Mouse (Mus musculus): ENCODE measurements around the gene Gm49387.

The Gm49387 gene

GRCm38 (mm10) chr14:31661671-31662554, 21.2 kb upstream of the Gm49387 start:
- peak; percentile 86 to 94 for DNase-seq

DNA sequence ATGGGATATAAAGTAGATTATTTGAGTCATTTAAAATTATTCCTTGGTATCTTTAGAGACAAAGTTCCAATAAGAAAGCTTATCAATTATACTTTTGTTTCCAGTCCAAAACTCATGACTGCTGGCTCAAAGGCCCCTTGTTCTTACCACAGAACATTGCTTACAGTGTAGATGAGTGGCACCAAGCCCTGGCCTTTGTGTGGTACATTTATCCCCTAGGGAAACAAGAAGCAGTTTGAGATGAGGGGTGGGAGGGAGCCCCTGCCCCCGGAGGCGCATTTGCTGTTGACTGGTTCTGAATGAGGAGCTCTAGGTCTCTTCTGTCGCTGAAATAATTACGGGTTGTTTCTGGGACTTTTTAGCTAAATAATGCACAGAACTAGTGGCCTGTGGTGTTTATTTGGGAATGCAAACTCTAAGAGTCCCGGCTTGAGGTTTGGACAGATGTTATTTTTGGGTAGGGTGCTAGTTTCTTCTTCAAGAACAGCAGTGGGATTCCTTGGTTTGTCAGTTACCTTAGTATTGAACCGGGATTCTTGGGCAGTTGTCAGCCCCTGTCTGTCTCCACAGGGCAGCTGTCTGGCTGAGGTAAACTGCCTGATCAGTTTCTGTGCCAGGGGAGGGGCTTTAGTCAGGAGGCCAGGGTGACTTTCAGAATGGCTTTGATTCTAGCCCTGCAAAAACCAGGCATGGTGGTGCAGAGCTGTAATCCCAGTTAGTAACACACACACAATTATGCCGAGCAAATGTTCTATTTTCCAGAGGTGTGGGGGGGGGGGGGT, 19.8 kb upstream of the Gm49387 start:
- DNase-seq: no peak

DNA sequence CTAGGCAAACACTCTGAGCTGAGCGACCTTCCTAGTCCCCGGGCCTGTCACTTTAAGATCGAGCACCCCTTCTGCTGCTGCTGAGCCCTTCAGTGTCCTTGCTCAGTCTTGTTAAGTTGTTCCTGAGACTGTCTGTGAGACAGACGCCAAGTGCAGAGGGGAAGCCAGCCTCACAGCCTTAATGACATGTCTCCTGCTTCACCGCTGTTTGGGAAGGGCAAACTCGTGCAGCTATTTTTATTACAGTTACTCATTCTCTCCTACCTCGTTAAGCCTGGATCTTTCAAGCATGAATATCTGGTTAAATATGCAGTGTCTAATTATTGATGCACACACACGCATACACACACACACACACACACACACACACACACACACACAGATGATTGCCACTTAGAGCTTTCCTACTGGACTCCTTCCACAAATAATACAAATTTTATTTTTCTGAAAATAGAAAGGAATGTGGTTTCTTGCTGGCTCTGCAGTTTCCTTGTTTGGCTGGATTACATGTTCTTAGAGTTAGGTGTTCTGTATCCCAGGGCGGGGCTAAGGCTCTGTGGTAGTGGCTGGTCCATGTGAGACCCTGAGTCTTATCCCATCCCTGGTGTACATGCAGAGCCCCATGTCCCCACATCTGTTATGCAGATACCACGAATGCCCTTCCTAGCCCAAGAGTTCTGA, 19.0 kb upstream of the Gm49387 start:
- DNase-seq: peak; percentile 64 to 83

DNA sequence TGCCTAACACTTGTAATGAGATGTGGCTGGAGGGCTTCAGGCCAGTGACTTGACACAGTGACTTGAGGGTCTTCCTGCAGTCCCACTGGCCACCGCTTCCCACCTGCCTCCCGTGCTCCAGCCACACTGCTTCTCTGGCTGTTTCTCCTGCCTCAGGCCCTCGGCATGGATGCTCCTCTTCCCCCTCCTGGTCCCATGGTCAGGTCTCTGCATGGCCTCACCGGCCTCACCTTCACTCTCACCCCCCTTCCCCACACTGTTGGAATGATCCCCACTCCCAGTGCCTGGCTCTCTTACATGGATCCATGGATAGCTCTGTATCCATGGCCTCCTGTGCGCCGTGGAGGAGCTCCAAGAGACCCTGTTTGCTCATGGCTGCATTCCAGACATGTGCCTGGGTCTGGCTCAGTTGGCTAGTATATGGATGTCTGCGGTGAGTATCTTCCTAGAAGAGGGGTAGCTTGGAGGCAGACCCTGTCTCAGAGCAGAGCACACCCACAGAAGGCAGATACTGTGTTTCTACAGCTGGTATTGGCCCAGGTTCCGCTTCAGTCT, 17.5 kb upstream of the Gm49387 start:
- no peak for DNase-seq

- DNase-seq: peak in 1 of 2 experiments; percentile 72
Measured at GRCm38 (mm10) chr14:31656857-31657645, 16.4 kb upstream of the Gm49387 start.

DNA sequence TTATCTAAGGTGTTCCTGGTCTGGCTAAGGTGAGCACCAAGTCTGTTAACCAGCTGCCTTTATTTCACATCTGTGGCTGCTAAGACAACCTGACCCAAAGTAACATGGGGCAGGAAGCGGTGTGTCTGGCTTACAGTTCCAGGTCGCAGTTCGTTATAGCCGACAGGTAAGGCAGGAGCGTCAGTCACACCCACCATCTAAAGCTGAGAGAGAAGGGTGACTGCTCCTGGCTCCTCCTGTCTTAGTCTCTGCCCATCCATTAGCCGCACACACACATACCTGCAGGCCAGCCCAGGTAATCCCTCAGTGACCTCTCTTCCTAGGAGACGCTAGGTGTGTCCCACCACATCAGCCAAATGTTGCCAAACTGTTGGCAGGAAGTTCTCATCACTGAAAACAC, 15.7 kb upstream of the Gm49387 start:
- no peak for DNase-seq

DNA sequence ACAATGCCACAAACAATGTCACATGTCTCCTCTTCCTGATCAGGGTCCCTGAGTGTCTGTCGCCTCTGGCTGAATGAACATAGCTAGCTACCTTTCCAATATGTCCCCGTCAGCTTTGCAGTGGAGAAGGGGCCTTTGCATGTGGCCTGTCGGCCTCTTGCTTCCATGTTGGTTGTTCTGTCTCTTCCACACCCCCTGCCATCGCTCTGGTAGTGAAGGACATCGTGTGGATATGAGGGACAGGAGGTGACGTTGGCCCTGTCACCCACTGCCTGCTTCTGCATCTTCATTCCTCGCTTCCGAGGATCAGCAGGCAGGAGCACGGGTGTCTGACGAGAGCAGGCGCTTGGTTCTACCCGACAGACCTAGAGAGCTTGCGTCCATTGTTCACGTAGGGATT, 14.7 kb upstream of the Gm49387 start:
- DNase-seq: no peak

DNA sequence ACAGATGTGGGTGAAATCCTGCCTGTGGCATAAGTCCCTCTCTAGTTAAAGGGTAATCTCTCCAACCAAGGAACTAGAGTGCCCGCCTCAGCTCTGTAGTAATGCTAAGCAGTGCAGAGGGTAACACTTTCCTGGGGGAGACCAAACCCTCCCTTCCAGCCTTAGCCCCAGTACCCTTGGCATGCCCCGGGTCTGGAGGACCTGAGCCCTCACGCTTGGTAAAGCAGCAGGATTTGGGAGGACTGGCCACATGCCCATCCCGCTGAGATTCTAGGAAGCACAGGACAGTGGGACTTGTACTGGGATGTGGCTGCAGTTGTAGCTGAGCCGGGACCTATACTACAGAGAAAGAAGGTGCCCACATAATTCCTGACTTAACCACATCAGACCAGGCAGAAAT, 14.1 kb upstream of the Gm49387 start:
- no peak for DNase-seq

DNA sequence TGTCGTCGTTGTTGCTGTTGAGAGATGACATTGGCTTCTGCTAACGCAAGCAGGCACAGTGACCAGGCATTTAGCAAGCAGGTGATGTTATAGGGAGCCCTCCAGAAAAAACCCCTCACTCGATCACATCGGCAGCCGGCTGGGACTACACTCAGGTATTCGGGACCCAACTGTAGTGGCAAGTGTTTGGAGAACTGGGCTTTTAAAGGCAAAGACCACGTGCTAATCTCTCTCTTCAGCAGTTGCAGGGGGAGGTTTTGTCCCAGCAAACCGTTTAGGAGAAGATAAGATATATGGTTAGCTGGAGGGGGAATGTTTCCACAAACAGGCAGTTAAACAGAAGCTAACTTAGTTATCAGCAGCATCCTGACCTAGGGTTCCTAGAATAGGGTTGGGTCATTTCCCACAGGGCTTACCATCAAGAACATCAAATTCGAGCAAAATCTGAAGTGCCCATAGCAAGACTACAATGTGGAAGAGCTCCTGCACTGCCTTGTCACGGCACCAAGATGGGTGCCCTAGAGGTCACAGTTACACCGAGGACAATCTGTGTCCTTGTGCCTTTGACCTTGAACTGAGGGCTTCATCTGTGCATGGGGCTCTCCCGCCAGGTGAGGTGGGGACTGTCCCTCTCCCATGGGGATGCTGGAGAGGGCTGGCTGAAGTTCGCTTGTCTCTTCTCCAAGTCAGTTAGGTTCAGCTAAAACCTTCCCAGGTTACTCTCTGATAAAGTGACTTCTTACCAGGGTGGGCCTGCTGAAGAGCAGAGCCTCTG, 12.6 kb upstream of the Gm49387 start:
- DNase-seq: no peak

DNA sequence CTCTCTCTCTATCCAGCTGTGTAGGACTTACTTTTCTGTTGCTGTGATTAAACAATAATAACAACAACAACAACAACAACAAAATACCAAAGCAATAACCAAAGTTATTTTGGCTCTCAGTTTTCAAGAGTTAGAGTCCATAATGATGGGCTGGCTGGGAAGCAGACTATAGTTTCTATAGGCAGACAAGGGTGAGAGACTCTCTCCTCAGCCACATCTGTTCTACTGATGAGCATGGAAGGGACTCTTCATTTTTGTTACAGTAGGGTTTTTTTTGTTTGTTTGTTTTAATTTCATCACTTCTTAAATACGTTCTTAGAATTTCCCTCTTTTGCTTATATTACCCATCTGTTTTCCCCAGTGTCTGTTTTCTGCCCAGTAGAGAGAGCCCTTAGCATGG, 11.9 kb upstream of the Gm49387 start:
- DNase-seq: no peak

GRCm38 (mm10) chr14:31652106-31652505, 11.4 kb upstream of the Gm49387 start:
- no peak for DNase-seq

GRCm38 (mm10) chr14:31651206-31651605, 10.5 kb upstream of the Gm49387 start:
- DNase-seq: no peak

DNA sequence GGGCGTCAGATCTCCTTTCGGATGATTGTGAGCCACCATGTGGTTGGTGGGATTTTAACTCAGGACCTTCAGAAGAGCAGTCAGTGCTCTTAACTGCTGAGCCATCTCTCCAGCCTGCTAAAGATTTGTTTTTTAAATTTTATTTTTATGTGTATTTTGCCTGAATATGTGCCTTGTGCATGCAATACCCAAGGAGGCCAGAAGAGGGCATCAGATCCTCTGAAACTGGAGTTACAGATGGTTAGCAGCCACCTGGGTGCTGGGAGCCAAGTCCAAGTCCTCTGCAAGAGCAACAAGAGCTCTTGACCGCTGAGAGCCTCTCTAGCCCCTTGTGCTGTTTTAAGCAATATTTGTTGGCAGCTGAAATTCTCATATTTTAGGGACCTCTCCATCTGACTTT, 9.7 kb upstream of the Gm49387 start:
- DNase-seq: no peak

DNA sequence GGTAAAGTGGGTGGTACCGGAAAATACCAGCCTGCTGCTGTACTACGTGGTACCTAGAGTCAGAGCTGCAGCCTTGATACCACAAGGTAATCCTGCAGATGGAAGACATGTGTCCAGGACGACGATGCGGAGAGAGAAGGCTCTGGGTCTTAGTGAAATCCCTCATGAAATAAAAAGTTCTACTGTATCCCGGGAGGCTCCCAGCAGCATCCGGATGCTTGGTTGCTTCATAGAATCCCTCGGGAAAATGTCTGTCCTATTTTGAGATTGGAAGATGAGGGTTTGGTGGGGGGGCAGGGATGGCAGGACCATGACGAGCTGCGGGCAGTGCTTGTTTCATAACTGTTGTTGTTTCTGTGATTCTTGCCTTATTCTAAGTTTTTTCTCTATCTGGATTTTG, 7.3 kb upstream of the Gm49387 start:
- no peak for DNase-seq

GRCm38 (mm10) chr14:31645920-31646319, 5.2 kb upstream of the Gm49387 start:
- no peak for DNase-seq

DNA sequence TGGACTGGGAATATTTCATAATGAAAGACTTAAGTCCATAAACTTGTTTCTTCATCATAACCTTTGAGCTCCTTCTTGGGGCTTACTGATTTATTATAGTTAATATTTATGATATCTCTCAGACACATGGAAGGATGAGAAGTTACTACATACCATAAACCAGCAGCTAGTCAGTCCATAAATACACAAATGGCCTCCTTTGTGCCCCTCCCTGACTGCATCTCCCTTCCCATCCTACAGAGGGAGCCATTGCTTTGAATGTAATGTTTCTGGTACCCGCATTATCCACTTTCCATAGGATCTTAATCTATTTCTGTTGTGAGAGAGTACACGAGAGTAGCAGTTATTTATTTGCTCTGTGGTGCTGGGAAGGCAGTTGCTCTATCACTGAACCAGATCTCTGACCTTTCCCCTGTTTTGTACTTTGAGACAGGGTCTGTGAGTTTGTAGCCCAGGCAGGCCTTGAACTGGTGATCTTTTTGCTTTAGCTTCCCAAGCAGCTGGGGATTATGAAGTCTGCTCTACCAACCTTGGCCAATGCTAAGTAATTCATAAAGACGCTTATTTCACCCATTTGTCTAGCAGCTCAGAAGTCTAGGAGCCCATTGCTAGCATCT, 4.4 kb upstream of the Gm49387 start:
- no peak for DNase-seq

DNA sequence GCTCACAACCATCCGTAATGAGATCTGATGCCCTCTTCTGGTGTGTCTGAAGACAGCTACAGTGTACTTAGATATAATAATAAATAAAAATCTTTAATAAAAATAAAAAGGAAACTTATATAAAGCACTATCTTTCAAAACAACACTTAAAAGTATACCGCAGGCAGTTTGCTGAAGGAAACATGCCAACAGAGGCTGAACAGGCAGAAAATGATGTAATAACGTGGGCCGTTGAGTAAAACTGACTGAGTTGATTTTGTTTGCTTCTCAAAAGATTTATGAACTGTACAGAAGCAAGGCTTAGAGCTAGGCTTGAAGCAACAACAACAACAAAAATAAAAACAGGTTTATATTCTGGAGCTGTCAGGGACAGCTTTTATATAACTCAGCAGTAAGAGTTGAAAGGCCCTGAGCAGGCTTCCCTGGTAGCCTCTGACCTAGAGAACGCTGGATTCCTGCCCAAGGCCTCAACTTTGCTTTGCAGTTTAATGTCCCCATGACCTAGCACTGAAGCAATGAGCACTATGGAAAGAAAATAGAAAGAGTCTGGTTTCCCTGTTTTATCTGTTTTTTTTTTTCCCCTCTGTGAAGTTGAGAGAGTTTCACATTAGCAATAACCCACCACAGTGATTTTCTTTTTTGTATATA, 3.6 kb upstream of the Gm49387 start:
- DNase-seq: peak; percentile 80 to 84

DNA sequence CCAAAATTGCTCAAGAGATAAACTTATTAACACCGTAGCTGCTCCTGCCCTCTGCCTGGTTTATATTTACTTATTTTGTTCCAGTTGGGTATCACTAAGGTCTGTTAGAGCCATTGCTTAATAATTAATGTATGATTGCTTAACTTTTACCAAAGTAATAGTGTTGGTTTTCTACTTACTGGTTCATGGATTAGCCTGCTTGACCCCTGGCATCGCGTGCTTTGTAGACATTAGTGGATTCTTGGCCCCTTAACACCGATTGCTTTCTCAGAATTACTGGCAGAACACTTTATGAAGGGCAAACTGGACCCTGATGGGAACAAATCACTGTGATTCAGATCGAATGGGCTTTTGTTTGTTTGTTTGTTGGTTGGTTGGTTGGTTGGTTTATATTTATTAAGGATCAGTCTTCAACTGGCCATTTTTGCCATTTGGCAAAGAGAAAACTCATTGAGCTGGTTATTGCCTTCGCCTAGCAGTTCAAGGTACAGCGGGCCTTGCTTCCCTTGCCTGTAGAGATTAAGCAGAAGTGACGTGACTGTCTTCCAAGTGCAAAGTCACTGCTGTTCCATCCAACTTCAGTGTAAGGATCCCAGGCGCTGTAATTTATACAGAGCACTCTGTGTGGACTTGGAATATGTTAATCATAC, 953 bp upstream of the Gm49387 start:
- peak; percentile 76 to 83 for DNase-seq

DNA sequence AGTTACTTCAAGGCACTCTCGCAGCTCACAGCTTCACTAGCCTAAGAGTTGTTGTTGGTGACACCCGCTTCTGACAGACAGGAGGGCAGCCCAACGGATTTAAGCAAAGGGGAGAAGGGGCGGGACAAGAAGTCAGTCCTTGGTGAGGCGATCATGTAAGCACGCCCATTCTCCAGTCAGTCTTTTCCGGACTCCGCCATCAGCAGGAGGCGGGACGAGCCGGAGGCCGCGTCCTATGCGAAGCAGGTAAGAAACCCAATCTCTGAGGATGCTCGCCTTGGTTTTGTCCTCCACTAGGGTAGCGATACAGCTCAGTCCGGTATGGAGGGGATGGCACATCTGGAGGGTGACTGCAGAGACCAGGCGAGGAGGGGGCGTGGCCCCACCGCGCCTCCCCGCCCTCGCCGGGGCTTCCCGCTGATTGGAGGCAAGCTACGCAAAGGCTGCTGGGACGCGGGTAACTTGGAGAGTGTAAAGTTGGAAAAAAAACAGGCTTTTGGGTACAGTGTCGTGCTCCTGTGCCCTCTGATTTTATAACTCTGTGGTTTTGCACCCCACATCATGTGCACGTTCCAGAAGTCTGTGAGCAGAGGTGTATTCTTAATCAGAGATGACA, 320 bp upstream of the Gm49387 start, which contains the start of the genes Btd and Hacl1:
TSS of gene Btd (plus strand) at position 139 of the 616 bp plus-strand sequence.
TSS of gene Hacl1 (minus strand) at position 397 of the 616 bp plus-strand sequence.
- DNase-seq: peak; percentile 93 to 94

All from kidney, adult 8-10 months (tissue).